Mouse (Mus musculus): ENCODE measurements at regions not wholly inside any gene's neighbourhood (a gene's known extent, or its start where the extent isn't known, plus 50 kb on each side); places are given as distances from the start of the nearest gene placed in this dataset.

DNA sequence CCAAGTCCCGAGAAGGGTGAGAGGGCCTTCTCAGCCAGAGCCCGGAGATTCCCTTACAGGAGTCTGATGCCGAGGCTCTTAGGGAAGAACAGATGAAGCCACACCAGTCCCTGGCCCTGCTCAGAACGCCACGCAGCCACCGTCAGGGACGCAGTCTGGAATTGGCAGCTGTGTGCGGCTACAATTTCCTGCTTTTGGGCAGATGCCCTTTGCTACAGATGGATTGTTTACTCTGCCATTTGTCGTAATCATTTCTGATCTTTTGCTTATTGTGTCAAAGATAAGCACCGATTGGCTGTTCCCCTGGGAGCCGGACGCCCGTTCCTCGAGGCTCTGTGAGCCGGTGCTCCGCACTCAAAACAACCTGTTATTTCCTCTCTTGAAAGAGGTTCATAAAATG, 179.4 kb downstream of the 3100002H09Rik start:
- no peak for TF ChIP-seq POLR2A (IDR thresholded peaks at IDR 0.05; ENCODE audit: low read depth, low read length)
- no peak for TF ChIP-seq CTCF (IDR thresholded peaks at IDR 0.05; ENCODE audit: extremely low read depth, insufficient read depth, insufficient read length, insufficient replicate concordance)

Data from spleen, adult 2 months (tissue).